Mouse (Mus musculus): ENCODE measurements around the gene Lrrc36. TPM values are rescaled to one million over a fixed set of nuclear protein-coding genes. Genes with fewer than 3 reads are reported as not detected.
A peak's percentile ranks its signal among the peaks of the same experiment; 100 is the strongest.

Gene Lrrc36
- polyA plus RNA-seq, 1 experiment from 2014 or later, result not detected

- Histone ChIP-seq H3K9me3 (replicated peaks) (no peaks in the 10 kb centered on the region), H3K4me1 (no peaks in the 10 kb centered on the region)
- WGBS, result 81% methylated on average over 5 of the region's 5 CpGs
These were observed 22.8 kb downstream of the Lrrc36 start for GRCm38 (mm10) chr8:105436218-105436617.

GRCm38 (mm10) chr8:105437078-105437748 lies 23.8 kb downstream of the Lrrc36 start:
- Histone ChIP-seq H3K9me3 (replicated peaks) (no peaks in the 10 kb centered on the region), H3K4me1 (no peaks in the 10 kb centered on the region), H3K27me3 (ENCODE audit: low read depth, poor library complexity, severe bottlenecking) (peaks cover 10% of the 10 kb centered on the region; the same call in 1 of the 2 replicates), H3K36me3 (no peaks in the 10 kb centered on the region), H3K4me3 (no peak overlapping the region), H3K27ac (no peak overlapping the region)
- no peak for DNase-seq (ENCODE audit: low spot score)
- WGBS, result 91% methylated on average over 5 of the region's 5 CpGs

More at GRCm38 (mm10) chr8:105436218-105436617, 22.8 kb downstream of the Lrrc36 start:
- H3K27ac ChIP-seq, result no peak overlapping the region
- H3K36me3 ChIP-seq, result no peaks in the 10 kb centered on the region
- H3K27me3 ChIP-seq (ENCODE audit: low read depth, poor library complexity, severe bottlenecking), result peaks cover 10% of the 10 kb centered on the region; the same call in 1 of the 2 replicates
- no peak overlapping the region for H3K4me3 ChIP-seq
- DNase-seq (ENCODE audit: low spot score), result no peak

- Histone ChIP-seq H3K27me3 (ENCODE audit: low read depth, poor library complexity, severe bottlenecking) (peaks cover 6% of the 10 kb centered on the region; the same call in 1 of the 2 replicates), H3K27ac (no peak overlapping the region), H3K36me3 (no peaks in the 10 kb centered on the region), H3K4me1 (no peaks in the 10 kb centered on the region), H3K4me3 (no peak overlapping the region), H3K9me3 (replicated peaks) (no peaks in the 10 kb centered on the region)
- peak; percentile 57 for DNase-seq (ENCODE audit: low spot score)
- 46% methylated on average over 5 of the region's 5 CpGs for WGBS
These were observed 25.5 kb downstream of the Lrrc36 start for GRCm38 (mm10) chr8:105438865-105439264.

GRCm38 (mm10) chr8:105441433-105441832 lies 28.1 kb downstream of the Lrrc36 start:
- Histone ChIP-seq H3K9me3 (replicated peaks) (no peaks in the 10 kb centered on the region), H3K27me3 (ENCODE audit: low read depth, poor library complexity, severe bottlenecking) (0 out of 2 replicates have a peak, but pooled peaks cover 3% of the 10 kb centered on the region), H3K4me1 (peaks cover 8% of the 10 kb centered on the region), H3K27ac (no peak overlapping the region), H3K4me3 (no peak overlapping the region), H3K36me3 (no peaks in the 10 kb centered on the region)
- WGBS, result 7% methylated on average over 6 of the region's 6 CpGs
- peak; percentile 85 for DNase-seq (ENCODE audit: low spot score)

GRCm38 (mm10) chr8:105442661-105443060 lies 29.3 kb downstream of the Lrrc36 start:
- 90% methylated on average over 5 of the region's 5 CpGs for WGBS
- Histone ChIP-seq H3K9me3 (replicated peaks) (no peaks in the 10 kb centered on the region), H3K27ac (no peak overlapping the region), H3K4me3 (no peak overlapping the region), H3K4me1 (peaks cover 8% of the 10 kb centered on the region), H3K27me3 (ENCODE audit: low read depth, poor library complexity, severe bottlenecking) (0 out of 2 replicates have a peak, but pooled peaks cover 3% of the 10 kb centered on the region), H3K36me3 (no peaks in the 10 kb centered on the region)
- no peak for DNase-seq (ENCODE audit: low spot score)

- Histone ChIP-seq H3K27ac (no peak overlapping the region), H3K4me1 (peaks cover 8% of the 10 kb centered on the region), H3K4me3 (no peak overlapping the region), H3K9me3 (replicated peaks) (no peaks in the 10 kb centered on the region), H3K27me3 (ENCODE audit: low read depth, poor library complexity, severe bottlenecking) (no peaks in the 10 kb centered on the region), H3K36me3 (no peaks in the 10 kb centered on the region)
- WGBS, result 52% methylated on average over 11 of the region's 11 CpGs
- no peak for DNase-seq (ENCODE audit: low spot score)
These were observed 32.1 kb downstream of the Lrrc36 start for GRCm38 (mm10) chr8:105445296-105446126.

GRCm38 (mm10) chr8:105446127-105446552 lies 32.8 kb downstream of the Lrrc36 start:
- DNase-seq (ENCODE audit: low spot score), result no peak
- WGBS, result 35% methylated on average over 4 of the region's 4 CpGs
- Histone ChIP-seq H3K4me3 (no peak overlapping the region), H3K36me3 (no peaks in the 10 kb centered on the region), H3K4me1 (peaks cover 8% of the 10 kb centered on the region), H3K27ac (no peak overlapping the region), H3K27me3 (ENCODE audit: low read depth, poor library complexity, severe bottlenecking) (no peaks in the 10 kb centered on the region), H3K9me3 (replicated peaks) (no peaks in the 10 kb centered on the region)

GRCm38 (mm10) chr8:105448188-105448587 lies 34.8 kb downstream of the Lrrc36 start:
- Histone ChIP-seq H3K27me3 (ENCODE audit: low read depth, poor library complexity, severe bottlenecking) (no peaks in the 10 kb centered on the region), H3K27ac (no peak overlapping the region), H3K36me3 (no peaks in the 10 kb centered on the region), H3K4me3 (no peak overlapping the region), H3K9me3 (replicated peaks) (no peaks in the 10 kb centered on the region), H3K4me1 (peaks cover 11% of the 10 kb centered on the region)
- no peak for DNase-seq (ENCODE audit: low spot score)
- 96% methylated on average over 3 of the region's 3 CpGs for WGBS

- 87% methylated on average over 5 of the region's 5 CpGs for WGBS
- peaks cover 12% of the 10 kb centered on the region for H3K4me1 ChIP-seq
- H3K4me3 ChIP-seq, result no peak overlapping the region
- no peaks in the 10 kb centered on the region for H3K9me3 ChIP-seq (replicated peaks)
- H3K27me3 ChIP-seq (ENCODE audit: low read depth, poor library complexity, severe bottlenecking), result no peaks in the 10 kb centered on the region
- H3K36me3 ChIP-seq, result no peaks in the 10 kb centered on the region
- no peak overlapping the region for H3K27ac ChIP-seq
- DNase-seq (ENCODE audit: low spot score), result no peak
These were observed 35.2 kb downstream of the Lrrc36 start for GRCm38 (mm10) chr8:105448596-105448995.

GRCm38 (mm10) chr8:105450977-105451376 lies 37.6 kb downstream of the Lrrc36 start:
- no peaks in the 10 kb centered on the region for H3K9me3 ChIP-seq (replicated peaks)
- no peaks in the 10 kb centered on the region for H3K27me3 ChIP-seq (ENCODE audit: low read depth, poor library complexity, severe bottlenecking)
- no peaks in the 10 kb centered on the region for H3K36me3 ChIP-seq
- peaks cover 7% of the 10 kb centered on the region for H3K4me1 ChIP-seq
- no peak for DNase-seq (ENCODE audit: low spot score)
- no peak overlapping the region for H3K27ac ChIP-seq
- 93% methylated on average over 1 of the region's 1 CpGs for WGBS
- H3K4me3 ChIP-seq, result no peak overlapping the region

GRCm38 (mm10) chr8:105451903-105452603 lies 38.7 kb downstream of the Lrrc36 start:
- Histone ChIP-seq H3K36me3 (no peaks in the 10 kb centered on the region), H3K4me1 (peaks cover 4% of the 10 kb centered on the region; the same call in 1 of the 2 replicates), H3K27me3 (ENCODE audit: low read depth, poor library complexity, severe bottlenecking) (no peaks in the 10 kb centered on the region), H3K4me3 (no peak overlapping the region), H3K27ac (no peak overlapping the region), H3K9me3 (replicated peaks) (no peaks in the 10 kb centered on the region)
- no peak for DNase-seq (ENCODE audit: low spot score)
- 68% methylated on average over 15 of the region's 15 CpGs for WGBS

- 82% methylated on average over 5 of the region's 5 CpGs for WGBS
These were observed 39.9 kb downstream of the Lrrc36 start for GRCm38 (mm10) chr8:105453296-105453695.

More at GRCm38 (mm10) chr8:105453296-105453695, 39.9 kb downstream of the Lrrc36 start:
- peaks cover 12% of the 10 kb centered on the region for H3K4me1 ChIP-seq
- H3K4me3 ChIP-seq, result no peak overlapping the region
- H3K27me3 ChIP-seq (ENCODE audit: low read depth, poor library complexity, severe bottlenecking), result no peaks in the 10 kb centered on the region
- no peaks in the 10 kb centered on the region for H3K9me3 ChIP-seq (replicated peaks)
- DNase-seq (ENCODE audit: low spot score), result no peak
- H3K36me3 ChIP-seq, result no peaks in the 10 kb centered on the region
- H3K27ac ChIP-seq, result no peak overlapping the region; the same call in 1 of the 2 replicates
